Mouse (Mus musculus) cerebellum, adult 11-12 months (tissue): ENCODE data around the gene B3gnt9.
A peak's percentile ranks its signal among the peaks of the same experiment; 100 is the strongest.

Source experiments
- DNase-seq: peaks from one replicate; pipeline ENCODE4 v3.0.0; 2022

The B3gnt9 gene

DNA sequence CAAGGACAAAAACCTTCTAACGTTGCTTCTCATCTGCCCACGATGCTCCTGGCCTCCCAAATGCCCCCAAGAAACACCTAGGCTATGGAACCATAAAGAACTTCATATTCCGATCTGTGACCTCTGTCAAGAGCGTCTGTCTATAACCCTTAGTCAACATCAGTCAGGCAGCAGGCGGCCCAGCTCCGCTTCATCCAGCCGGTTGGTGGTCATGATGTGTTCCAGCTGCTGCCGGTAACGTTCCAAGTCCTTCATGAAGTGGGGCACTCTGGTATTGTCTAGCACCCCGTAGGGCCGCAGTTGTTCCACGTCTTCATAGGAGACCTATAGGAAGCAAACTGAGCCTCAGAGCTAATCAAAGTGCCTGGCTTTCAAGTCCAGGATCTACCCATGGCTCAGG, 26.9 kb upstream of the B3gnt9 start:
- DNase-seq, result no peak

DNA sequence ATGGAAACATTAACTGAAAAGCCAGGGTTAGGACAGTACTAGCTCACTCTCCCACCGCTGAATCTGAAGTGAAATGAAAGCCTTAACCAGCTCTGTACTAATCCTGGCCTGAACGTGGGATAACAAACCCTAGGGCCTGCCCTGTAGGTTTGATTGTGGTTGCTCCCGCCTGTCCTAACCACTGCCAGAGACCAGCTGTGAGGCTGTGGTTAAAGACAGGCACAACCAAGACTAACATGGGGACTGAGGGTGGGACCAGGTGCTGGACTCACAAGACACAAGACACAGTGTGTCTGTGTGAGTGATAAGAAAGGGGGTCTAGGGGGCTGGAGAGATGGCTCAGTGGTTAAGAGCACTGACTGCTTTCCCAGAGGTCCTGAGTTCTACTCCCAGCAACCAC, 25.6 kb upstream of the B3gnt9 start:
- DNase-seq, result no peak

DNA sequence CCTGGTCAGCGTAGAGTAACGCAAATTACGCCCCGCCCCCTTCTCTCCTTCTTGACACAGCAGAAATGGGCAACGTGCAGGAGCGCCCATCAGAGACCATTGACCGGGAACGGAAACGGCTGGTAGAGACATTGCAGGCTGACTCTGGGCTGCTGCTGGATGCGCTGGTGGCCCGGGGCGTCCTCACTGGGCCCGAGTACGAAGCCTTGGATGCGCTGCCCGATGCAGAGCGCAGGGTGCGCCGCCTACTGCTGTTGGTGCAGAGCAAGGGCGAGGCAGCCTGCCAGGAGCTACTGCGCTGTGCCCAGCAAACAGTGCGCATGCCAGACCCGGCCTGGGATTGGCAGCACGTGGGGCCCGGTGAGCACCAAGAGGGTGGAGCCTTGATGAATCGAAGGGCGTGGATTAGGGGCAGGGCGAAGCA, 24.0 kb upstream of the B3gnt9 start:
- DNase-seq, result peak; percentile 95

DNA sequence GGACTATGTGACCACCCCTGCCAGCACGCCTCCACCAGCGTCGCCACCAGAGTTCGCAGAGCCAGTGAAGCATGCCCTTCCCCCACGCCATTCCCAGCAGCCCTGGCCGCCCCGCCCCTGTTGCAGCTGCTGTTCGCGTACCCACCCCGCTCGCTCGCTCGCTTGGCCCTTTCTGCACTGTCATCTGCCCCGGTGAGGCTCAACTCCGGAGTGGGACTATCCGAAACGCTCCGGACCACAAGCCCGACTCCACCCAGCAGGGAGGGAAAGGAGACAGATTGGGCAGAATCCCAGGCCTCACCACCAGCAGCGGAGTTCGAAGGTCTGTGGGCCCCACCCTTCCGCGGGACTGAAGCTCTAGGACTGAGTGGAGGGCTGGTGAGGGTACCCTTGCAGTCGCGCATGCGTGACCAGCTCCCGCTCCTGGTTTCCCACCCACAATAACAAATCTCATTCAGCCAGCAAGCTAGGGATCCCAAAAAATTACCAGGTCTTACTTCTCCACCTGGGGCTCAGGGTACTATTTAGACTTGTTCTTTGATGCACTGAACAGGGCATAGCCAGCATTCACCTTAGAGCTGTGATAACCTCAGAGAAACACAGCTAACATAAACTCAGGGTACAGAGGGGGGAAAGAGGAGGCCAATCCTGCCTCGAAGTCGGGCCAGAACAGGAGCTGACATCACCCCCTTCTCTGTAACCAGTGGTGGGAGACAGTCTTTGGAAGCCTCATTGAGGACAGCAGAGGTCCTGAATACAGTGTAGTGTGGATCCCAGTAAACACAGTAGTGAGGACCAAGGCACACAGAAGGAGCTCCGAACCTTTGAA, 21.6 kb upstream of the B3gnt9 start:
- peak; percentile 46 for DNase-seq

DNA sequence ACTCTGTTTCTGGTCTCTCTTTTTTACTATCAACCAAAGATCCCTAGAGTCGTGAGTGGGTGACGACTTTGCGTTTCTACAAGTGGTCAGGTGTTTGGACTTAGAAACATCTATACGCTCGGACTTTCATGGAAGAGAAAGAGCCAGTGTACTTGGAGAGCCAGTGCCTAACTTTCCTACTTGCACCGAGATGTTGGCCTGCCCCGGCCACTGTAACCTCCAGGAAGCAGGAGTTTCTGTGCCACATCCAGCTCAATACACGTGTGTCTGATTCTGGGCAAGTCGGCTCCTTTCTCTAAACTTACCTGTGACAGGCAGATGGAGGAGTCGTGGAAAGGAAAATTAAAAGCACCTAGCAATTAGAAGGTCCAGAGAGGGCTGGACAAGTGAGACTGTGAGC, 20.9 kb upstream of the B3gnt9 start, which contains the start of gene Nol3:
Nol3 (plus strand) TSS at position 301 of the 400 bp plus-strand sequence.
- DNase-seq, result no peak

DNA sequence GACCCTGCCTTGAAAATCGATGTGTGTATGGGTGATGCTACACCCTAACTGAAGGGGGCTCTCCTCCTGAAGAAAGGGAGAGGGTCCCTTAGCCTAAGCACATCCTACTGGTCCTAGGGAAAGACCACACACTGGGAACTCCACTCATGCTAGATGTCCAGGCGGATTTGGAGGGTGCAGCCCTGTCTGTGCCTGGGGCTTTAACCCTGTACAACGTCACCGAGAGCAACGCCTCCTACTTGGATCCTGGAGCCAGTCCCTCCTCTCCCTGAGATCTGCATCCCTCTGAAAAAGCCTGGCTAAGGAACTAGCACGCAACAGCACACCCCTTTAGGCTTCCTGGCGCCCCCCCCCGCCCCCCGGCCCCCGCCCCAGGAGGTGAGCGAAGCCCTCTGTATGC, 20.4 kb upstream of the B3gnt9 start:
- DNase-seq, result no peak

DNA sequence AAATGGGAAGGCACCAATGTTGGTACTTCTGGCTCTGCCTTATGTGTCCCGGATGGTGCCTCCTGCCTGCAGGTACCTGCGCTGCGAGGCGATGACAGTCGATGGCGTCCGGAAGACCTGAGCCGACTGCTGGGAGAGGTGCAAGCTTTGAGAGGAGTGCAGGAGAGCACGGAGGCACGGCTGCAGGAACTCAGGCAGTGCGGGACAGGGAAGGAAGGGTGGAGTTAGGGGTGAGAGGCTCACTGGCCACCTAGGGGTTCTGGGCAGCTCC, 15.9 kb upstream of the B3gnt9 start:
- DNase-seq, result peak; percentile 41

DNA sequence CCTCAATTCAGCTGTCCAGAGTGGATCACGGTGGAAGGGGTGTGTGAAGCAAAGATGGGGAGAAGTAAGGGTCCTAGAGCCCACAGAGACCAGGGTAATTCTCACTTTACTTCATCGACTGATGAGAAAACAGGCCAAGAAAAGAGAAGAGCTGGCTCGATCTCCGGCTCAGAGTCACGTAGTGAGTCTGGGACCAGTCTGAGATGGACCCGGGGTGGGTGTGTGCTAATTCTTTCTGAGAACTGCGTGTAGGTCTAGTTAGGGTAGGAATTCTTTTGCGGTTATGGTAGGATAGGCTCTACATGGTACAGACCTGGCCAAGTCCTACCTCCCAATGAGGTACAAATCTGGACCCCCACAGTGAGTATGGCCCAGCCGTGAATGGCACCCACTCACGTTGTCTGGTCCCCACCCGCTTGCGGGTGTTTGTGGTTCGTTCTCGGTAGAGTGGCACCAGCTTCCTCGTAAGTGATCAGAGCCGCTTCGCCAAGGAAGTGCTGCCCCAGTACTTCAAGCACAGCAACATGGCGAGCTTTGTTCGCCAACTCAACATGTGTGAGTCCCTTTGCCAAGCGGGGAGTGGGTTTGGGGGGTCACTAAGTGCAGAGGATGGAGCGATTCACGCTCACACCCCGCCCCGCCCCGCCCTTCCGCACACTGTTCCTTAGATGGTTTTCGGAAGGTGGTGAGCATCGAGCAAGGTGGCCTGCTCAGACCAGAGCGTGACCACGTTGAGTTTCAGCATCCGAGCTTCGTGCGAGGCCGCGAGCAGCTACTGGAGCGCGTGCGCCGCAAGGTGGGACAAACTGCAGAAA, 15.4 kb upstream of the B3gnt9 start:
- DNase-seq, result peak; percentile 53

DNA sequence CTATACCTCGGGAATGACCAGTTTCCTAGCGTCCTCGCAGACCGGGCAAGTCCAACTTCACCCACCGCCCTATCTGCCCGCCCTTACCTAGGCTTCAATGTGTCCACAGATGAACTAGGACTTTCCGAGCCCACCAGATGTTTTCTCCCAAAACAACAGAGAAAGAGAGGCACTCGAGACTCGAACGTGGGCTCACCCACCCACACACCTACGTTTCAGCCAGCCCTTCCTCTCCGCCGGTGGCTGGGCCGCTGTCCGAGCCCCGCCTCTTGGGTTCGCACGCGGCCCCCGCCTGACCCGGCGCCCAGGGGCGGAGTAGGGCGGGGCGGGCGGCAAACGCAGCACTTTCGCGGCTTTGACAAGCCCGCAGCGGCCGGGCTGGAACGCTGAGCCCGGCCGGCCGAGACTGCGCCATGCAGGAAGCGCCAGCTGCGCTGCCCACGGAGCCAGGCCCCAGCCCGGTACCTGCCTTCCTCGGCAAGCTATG, 14.6 kb upstream of the B3gnt9 start, which contains the start of gene Hsf4:
Hsf4 (plus strand) TSS at position 341 of the 487 bp plus-strand sequence.
- peak; percentile 77 for DNase-seq

DNA sequence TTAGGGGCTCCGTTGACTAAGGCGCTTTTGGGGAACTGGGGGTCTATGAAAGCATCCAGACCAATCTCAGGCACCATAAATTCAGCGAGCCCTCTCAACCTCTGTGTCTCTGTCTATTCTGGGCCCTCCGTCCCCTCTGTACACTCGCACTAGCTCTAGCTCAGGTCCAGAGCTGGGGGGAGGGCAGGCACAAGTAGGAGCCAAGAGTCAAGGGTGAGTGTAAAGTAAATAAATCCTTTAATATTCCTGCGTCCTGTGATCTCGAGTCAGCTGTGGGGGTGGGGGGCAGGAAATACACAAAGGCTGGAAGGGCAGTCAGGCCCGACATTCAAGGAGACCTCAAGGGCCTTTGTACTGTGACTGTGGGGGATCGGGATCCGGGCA, 14.1 kb upstream of the B3gnt9 start:
- DNase-seq, result no peak

DNA sequence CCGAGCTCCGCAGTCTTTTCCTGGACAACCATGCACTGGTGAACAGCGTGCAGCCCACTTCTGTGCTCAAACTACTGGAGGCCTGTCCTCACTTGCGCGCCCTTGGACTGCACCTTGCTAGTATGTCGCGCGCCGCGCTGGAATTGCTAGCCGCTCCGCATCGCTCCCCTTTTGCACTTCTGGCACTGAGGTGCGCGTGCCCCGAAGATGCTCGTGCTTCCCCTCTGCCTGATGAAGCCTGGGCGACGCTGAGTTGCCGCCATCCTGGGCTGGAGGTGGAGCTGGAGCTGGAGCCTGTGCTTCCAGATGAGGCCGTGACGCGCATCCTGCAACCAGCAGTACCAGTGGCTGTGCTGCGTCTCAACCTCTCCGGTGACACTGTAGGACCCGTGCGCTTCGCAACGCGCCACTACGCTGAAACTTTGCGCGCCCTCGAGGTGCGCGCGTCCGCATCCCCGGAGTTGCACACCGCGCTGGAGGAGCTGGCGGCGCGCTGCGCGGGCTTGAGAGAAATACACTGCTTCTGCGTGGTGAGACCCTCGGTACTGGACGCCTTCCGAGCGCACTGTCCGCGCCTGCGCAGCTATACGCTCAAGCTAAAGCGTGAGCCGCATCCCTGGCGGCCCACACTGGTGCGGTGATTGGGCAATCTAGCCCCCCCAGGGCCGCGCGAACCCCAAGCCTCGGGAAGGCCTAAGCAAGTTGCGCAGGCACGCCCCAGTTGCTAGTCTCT, 13.6 kb upstream of the B3gnt9 start:
- peak; percentile 82 for DNase-seq

DNA sequence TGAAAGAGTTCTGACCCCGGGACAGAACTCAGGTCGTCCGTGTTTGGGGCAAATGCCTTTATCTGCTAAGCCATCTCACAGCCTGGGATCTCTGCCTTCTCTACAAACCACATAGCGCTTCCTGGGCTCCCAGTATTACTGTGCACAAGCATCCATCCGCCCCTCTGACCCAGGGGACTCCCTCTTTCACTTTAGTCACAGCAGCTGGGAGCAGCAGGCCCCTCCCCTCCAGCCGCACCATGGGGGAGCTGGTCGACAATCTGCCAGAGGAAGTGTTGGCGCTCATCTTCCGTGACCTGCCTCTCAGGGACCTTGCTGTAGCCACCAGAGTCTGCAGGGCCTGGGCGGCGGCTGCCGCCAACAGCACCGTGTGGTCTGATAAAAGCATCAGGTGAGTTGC, 11.8 kb upstream of the B3gnt9 start:
- DNase-seq, result peak; percentile 35

DNA sequence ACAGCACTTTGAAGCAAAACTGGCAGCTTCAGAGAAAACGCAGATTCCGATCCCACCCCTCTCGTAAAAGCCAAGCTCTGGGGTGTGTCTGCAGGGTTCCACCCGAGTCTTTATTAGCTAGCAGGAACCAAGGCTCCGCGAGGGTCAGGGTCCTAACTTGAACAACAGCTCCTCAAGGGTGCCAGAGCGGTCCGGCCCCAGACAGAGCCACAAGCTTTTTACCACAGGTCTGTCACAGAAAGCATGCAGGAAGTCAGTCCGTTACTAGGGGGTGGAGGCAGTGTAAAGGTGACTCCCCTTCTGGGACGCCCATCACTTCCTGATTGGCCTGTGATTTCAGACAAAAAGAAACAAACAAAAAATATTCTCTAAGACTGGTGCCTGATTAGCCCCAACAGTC, 10.2 kb upstream of the B3gnt9 start:
- peak; percentile 32 for DNase-seq

DNA sequence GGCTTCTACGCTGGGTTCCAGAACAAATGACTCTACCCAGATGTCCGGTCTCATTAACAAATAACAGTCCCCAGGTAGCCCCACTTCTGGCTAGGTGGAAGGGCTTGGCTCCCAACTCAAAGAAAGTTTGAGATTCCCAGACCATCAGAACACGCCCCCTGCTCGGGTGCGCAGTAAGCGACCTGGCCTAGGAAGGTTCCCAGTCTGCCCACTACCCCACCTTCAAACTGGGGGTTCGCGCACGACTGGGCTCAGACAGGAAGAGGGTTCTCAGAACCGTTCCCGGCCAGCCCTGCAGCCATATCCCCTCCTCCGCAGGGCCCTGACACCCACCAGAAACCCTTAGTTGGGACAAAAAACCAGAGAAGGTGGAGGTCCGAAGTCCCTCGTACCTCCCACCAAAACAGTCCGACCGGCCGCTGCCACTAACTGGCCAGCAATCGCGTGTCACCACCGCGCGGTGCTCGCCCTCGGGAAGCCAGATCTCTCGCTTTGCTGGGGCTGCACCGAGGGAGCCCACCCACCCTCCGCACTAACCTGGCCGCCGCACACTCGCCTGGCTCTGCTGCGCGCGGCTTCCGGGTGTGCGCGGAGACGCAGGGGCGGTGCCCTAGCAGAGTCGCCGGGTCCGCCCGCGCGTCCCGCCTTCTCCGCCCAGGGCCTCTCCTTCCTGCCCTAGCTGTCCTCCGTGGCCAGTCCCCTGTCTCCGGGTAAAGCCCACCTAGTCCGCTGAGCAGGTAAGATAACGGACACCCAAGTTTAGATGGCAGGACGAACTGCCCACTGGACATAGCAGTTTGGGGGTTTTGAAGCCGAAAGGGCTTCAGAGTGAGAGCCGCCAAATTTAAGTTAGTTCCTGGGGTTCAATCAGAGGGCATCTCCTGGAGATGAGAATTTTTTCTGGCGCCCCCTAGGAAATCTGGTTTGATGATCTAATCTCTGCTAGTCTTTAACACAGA, 9.3 kb upstream of the B3gnt9 start, which contains the start of the genes Tradd and Fbxl8:
Tradd (minus strand) TSS at position 586 of the 959 bp plus-strand sequence.
Fbxl8 (plus strand) TSS at position 625 of the 959 bp plus-strand sequence.
- DNase-seq, result peak; percentile 59

DNA sequence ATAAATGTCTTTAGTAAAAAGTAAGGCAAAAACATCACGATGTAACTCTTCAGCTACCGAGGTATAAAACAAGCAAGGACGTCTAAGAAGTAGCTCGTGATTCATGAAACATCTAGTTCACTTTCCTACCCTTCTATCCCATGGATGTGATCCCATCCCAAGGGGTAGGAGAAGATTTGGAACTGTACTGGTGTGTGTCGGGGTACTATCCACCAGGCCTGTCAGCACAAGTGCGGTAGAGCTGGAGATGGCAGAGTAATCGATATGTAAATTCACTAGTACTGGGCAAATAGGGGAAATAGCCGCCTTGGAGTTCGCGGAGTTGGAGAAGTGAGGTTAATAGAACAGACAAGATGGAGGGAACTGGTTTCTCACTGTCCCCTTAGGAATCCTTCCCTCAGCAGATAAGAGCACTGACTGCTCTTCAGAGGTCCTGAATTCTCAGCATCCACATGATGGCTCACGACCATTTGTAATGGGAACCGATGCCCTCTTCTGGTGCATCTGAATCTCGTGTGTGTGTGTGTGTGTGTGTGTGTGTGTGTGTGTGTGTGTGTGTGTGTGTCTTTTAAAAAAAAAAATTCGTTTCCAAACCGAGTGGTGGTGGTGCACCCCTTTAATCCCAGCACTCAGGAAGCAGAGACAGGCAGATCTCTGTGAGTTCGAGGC, 8.4 kb upstream of the B3gnt9 start:
- no peak for DNase-seq

DNA sequence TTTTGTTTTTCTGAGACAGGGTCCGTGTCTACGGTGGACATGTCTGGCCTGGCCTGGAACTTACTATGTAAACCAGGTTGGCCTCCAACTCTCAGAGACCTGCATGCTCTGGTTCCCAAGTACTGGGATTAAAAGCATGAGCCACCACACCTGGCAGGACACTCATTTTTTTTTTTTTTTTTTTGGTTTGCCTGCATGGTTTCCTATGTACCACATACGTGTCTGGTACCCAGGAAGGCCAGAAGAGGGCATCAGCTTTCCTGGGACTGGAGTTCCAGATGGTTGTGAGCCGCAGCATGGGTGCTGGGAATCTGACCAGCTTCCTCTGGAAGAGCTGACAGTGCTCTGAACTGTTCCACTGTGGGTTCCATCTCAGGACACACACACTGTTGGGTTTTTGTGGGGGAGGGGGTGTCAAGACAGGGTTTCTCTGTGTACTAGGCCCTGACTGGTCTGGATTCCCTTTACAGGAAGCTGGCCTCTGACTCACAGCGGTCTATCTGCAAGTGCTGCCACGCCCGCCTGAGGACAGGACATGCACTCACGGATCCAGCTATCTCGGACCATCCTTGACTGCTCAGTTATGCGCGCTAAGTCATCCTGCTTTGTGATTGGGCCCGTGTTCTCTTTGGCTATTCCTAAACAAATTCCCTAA, 6.5 kb upstream of the B3gnt9 start:
- no peak for DNase-seq

DNA sequence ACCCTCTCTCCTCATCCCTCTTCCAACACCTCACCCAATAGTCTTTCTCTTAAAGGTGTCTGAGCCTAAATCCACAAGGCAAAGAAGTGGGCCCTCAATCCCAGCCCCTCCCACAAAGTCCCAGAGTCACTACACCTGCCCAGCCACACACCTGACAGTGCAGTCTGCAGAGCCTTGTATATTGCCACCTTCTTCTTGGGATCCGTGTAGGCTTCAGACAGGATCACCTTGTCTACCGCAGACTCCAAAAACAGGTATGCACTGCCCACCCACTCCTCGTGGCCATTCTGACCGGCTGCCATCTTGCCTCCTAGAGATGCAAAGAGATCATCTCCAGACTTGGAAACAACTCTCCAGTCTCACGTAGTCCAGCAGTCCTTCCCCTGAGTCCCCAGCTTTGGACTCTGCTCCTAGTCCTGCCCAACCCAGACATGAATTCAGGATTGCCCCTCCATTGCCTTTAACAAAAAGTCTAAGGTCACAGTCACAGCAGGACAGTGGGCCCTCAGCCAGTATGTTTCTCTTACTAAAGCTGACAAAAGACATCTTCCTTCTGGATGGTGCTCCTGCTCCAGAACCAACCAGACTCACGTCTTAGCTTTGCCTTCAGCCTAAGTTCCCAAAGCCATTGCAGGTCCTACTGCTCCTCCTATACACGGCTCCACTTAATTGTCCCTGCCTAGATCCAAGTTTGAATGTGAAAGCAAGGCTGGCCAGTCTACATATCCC, 5.6 kb upstream of the B3gnt9 start:
- no peak for DNase-seq

DNA sequence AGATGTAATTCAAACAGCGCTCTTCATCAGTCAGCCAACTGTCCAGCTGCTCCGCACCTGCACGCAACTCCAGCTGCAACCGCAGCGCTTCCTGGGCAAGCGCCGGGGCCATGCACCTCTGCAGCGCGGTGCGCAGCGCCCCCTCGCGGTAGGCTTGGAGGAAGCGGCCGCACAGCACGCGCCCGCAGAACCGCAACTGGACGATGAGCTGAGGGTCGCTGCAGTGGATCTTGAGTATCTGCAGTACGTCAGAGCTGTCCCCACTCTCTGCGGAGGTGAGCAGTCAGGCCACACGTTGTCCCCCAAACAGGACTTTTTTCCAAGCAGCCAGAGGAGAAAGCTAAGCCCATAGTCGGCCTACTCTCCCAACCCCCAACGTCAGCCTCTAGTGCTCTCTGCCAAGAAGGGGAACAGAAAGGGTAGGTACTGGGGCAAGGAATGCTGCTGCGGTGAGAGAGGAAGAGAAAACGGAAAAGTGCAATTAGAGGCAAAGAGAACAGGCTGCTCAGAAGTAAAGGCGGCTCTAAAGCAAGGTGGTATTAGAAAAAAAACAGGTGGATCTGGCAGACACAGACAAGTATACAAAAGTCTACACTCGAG, 4.9 kb upstream of the B3gnt9 start:
- peak; percentile 65 for DNase-seq

DNA sequence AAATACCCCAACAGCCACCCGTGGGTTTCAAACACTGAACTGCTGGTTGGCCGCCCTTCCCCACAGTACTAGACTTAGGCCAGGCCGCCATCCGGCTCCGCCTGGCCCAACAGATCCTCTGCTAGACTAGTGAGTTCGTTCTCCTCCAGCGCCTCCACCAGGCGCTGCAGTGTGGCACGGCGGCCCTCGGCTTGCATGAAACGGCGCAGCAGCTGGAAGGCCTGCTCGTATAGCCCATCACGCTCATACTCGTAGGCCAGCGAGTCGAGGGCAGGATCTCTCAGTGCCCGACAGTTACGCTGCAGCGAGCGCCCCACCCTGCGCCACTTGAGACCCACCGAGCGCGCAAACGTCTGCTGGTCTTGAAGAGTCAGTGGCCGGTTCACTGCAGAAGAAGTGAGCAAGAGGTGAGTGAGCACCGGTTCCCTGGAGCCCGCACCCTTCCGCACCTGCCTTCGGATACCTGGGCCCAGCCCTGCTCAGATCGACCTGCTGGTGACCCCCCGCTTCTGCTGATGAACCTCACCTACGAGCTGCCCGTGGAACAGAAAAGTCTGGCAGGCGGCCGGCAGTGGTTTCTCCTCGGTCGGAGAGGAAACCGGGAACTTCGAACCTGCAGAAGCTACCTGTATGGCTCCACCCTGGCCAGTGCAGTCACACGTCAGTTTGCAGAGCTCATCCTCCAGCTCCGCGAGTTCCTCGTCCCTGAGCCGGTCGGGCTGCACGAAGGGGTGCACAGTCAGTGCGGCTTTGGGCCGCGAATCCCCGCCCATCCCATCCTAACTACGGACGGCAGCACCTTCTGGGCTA, 4.2 kb upstream of the B3gnt9 start:
- DNase-seq, result peak; percentile 38
